Mouse (Mus musculus): Measurements from ENCODE around the gene Snx10. TPM values are rescaled to one million over a fixed set of nuclear protein-coding genes. Genes with fewer than 3 reads are reported as not detected.

Snx10 gene
- total RNA-seq, 2 experiments from 2014 or later, result 108 to 116 TPM

GRCm38 (mm10) chr6:51626843-51627242 is 103.1 kb downstream of the Snx10 start:
- no peak for DNase-seq (ENCODE audit: low spot score in 2 of 2)
- intact Hi-C loops (cut with DNase I), result no loop called here

GRCm38 (mm10) chr6:51629671-51630070 is 106.0 kb downstream of the Snx10 start:
- no peak for DNase-seq (ENCODE audit: low spot score in 2 of 2)
- intact Hi-C loops (cut with DNase I), result no loop called here

DNA sequence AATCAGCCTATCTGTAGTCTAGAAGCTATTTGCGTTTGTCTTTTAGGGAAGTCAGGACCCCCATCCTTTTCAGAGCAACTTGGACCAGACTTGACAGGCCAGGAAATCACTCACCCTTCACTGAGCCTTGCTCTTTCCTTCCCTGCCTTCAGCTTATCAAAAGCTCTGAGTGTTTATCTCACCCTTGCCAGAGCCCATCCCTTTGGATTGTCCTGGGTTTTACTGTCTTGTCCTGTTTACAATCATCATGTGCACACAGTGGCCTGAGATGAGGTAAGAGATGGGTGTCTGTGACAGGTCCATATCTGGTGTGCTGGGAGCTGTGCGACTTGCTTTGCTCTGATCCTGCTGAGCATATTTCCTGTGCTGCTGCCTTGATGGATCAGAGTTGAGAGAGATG is 106.5 kb downstream of the Snx10 start:
- intact Hi-C loops (cut with DNase I), result no loop called here
- no peak for DNase-seq (ENCODE audit: low spot score in 2 of 2)

DNA sequence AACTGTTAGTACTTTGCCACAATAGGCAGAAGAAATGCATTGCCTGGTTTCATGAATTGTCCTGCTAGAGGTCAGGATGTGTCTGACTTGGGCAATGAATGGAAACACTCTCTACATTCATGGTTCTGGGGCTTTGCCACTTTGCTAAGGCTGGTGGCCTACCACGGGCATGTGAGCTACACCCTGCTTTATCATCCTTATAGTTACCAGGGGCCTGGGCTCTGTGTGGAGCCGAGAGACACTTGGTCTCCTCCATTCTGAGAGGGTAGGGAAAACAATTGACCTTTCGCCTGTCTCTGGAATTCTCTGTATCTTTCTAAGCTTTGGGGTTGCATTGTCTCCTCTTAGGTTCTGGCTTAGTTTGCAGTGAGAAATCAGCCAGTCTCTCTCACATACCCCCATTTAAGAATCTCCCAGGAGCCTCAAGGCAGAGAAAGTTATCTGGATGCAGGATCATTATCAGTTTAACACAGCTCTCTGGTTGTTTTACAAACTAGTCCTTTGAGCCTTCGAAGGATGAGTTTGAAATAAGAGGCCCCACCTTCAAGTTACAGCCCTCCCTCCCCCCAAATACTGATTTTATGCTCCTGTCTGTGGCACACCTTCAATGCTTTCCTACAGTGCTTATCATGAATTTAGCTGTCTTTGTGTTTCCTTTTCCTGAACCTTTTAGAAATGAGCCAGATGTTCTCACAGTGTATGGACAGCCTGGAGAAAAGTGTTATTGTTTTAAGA is 109.4 kb downstream of the Snx10 start:
- DNase-seq (ENCODE audit: low spot score in 2 of 2), result no peak
- intact Hi-C loops (cut with DNase I), result no loop called here

- intact Hi-C loops (cut with DNase I), result no loop called here
- no peak for DNase-seq (ENCODE audit: low spot score in 2 of 2)
These were observed 110.1 kb downstream of the Snx10 start for GRCm38 (mm10) chr6:51633663-51634362.

- no peak for DNase-seq (ENCODE audit: low spot score in 2 of 2)
- intact Hi-C loops (cut with DNase I), result no loop called here
These were observed 112.4 kb downstream of the Snx10 start for GRCm38 (mm10) chr6:51636019-51636568.

Small RNAs within 50 kb of the gene (microRNA-seq; reads per million reads assigned to microRNA genes)
- gene Gm22914, result 0 reads per million in 2 experiments

Other genes starting within 250 kb of the Snx10 start
- gene Nfe2l3, start 91.2 kb upstream of the Snx10 start, total RNA-seq (2021), result 1 to 10 TPM; 1.7 to 2.2 TPM
- 100 to 1,000 TPM; 422 to 444 TPM for gene Hnrnpa2b1, start 54.0 kb upstream of the Snx10 start, total RNA-seq (2021)
- 100 to 1,000 TPM; 134 to 138 TPM for gene Cbx3, start 53.5 kb upstream of the Snx10 start, total RNA-seq (2021)

Data from left cerebral cortex, postnatal 25 days (tissue).